Mouse (Mus musculus): ENCODE results near the gene Chst11. TPM values are rescaled to one million over a fixed set of nuclear protein-coding genes. Genes with fewer than 3 reads are reported as not detected.

The Chst11 gene
- polyA plus RNA-seq, 1 experiment from 2014 or later, result 0.98 TPM

DNA sequence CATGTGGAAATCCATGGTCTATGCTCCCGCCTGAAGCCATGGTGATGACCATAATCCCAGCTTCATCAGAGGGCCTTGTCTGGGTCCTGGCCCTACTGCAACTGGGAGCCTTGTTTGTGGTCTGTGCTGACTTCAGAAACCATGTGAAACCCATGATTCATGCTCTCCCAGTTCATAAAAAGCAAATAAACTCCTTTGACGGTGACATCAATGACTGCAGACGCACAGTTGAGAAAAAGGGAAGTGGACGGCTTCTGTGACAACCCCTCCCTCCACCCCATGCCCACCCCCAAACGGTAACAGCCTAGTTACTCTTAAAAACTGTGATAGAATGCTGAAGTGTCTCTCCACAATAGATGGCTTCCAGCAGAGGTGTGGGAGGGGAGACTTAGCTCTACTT is 230.3 kb downstream of the Chst11 start:
- H3K4me1 ChIP-seq (ENCODE audit: insufficient read depth, low read depth, low read length), result no peaks in the 10 kb centered on the region
- no peaks in the 10 kb centered on the region for H3K36me3 ChIP-seq (ENCODE audit: insufficient read depth, low read length)
- no peak for ATAC-seq
- WGBS, result 53% methylated on average over 5 of the region's 5 CpGs
- H3K27ac ChIP-seq (ENCODE audit: low read length), result no peak overlapping the region
- H3K4me3 ChIP-seq (ENCODE audit: low read depth, low read length), result no peak overlapping the region
- no peaks in the 10 kb centered on the region for H3K27me3 ChIP-seq (replicated peaks; ENCODE audit: insufficient read depth, low read length)
- TF ChIP-seq CTCF (IDR thresholded peaks at IDR 0.05) (no peak), EP300 (IDR thresholded peaks at IDR 0.05) (no peak)
- no peak overlapping the region for H3K4me2 ChIP-seq (replicated peaks; ENCODE audit: low read depth, low read length)
- no peak overlapping the region for H3K9ac ChIP-seq (replicated peaks; ENCODE audit: low read depth)
- H3K9me3 ChIP-seq (ENCODE audit: low read length), result no peaks in the 10 kb centered on the region
- no peak for DNase-seq (ENCODE audit: low spot score)

- peak; percentile 68 for DNase-seq (ENCODE audit: low spot score)
- peak; percentile 83 for ATAC-seq
Measured at GRCm38 (mm10) chr10:83217256-83217655, 232.0 kb downstream of the Chst11 start.

DNA sequence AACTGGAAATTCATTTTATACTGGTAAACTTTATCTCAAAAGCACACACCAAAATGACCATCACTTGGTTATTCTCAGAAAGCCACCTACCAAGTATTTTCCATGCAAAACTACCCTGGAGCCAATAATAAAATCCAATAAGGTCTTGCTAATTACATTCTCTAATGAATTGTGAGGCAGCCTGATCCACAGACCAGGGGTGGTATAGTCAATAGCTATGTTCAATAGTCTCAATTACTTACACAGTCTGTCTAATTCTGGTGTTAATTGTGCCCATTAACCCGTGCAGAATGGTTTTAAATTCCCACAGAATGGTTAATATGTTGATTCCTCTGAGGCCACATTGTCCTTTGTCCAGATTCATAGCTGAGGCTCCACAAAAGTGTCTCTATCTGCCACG is 233.5 kb downstream of the Chst11 start:
- Histone ChIP-seq H3K36me3 (ENCODE audit: insufficient read depth, low read length) (no peaks in the 10 kb centered on the region), H3K9me3 (ENCODE audit: low read length) (no peaks in the 10 kb centered on the region), H3K27me3 (replicated peaks; ENCODE audit: insufficient read depth, low read length) (no peaks in the 10 kb centered on the region), H3K4me3 (ENCODE audit: low read depth, low read length) (no peak overlapping the region), H3K4me1 (ENCODE audit: insufficient read depth, low read depth, low read length) (no peaks in the 10 kb centered on the region), H3K4me2 (replicated peaks; ENCODE audit: low read depth, low read length) (no peak overlapping the region), H3K27ac (ENCODE audit: low read length) (no peak overlapping the region), H3K9ac (replicated peaks; ENCODE audit: low read depth) (no peak overlapping the region)
- no peak for TF ChIP-seq CTCF (IDR thresholded peaks at IDR 0.05)
- TF ChIP-seq EP300 (IDR thresholded peaks at IDR 0.05), result no peak
- DNase-seq (ENCODE audit: low spot score) (no peak), ATAC-seq (no peak)
- WGBS, result 62% methylated on average over 2 of the region's 2 CpGs

More at GRCm38 (mm10) chr10:83217256-83217655, 232.0 kb downstream of the Chst11 start:
- H3K4me3 ChIP-seq (ENCODE audit: low read depth, low read length), result no peak overlapping the region
- no peak for TF ChIP-seq CTCF (IDR thresholded peaks at IDR 0.05)
- no peak for TF ChIP-seq EP300 (IDR thresholded peaks at IDR 0.05)
- H3K9me3 ChIP-seq (ENCODE audit: low read length), result no peaks in the 10 kb centered on the region
- 54% methylated on average over 5 of the region's 5 CpGs for WGBS
- H3K27ac ChIP-seq (ENCODE audit: low read length), result no peak overlapping the region
- no peaks in the 10 kb centered on the region for H3K4me1 ChIP-seq (ENCODE audit: insufficient read depth, low read depth, low read length)
- H3K27me3 ChIP-seq (replicated peaks; ENCODE audit: insufficient read depth, low read length), result no peaks in the 10 kb centered on the region
- H3K4me2 ChIP-seq (replicated peaks; ENCODE audit: low read depth, low read length), result no peak overlapping the region
- H3K9ac ChIP-seq (replicated peaks; ENCODE audit: low read depth), result no peak overlapping the region
- H3K36me3 ChIP-seq (ENCODE audit: insufficient read depth, low read length), result no peaks in the 10 kb centered on the region

DNA sequence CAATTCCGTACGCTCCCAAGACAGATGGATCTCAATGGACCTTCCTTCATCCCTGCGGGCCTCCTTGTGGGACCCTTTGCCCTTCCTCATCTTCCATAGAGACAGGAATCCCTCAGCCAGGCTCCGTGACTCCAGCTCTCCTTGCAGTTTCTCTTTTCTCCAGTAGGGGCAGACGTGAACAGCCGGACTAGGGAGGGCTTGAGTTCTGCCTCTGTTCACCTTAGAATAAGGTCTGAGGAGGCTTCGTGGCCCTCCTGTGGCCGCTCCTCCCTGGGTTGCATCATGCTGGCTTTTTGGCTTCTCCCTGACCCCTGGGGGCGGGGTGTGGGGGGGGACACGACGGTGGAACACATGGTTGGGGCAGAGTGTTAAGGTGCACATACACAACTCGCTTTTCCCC is 234.4 kb downstream of the Chst11 start:
- 27% methylated on average over 12 of the region's 12 CpGs for WGBS
- peak; percentile 86 for TF ChIP-seq CTCF (IDR thresholded peaks at IDR 0.05)
- TF ChIP-seq EP300 (IDR thresholded peaks at IDR 0.05), result no peak
- no peak overlapping the region for H3K4me3 ChIP-seq (ENCODE audit: low read depth, low read length)
- H3K4me1 ChIP-seq (ENCODE audit: insufficient read depth, low read depth, low read length), result no peaks in the 10 kb centered on the region
- no peaks in the 10 kb centered on the region for H3K36me3 ChIP-seq (ENCODE audit: insufficient read depth, low read length)
- no peaks in the 10 kb centered on the region for H3K9me3 ChIP-seq (ENCODE audit: low read length)
- H3K27me3 ChIP-seq (replicated peaks; ENCODE audit: insufficient read depth, low read length), result no peaks in the 10 kb centered on the region
- H3K27ac ChIP-seq (ENCODE audit: low read length), result no peak overlapping the region
- DNase-seq (ENCODE audit: low spot score) (peak; percentile 65), ATAC-seq (peak; percentile 41)
- no peak overlapping the region for H3K9ac ChIP-seq (replicated peaks; ENCODE audit: low read depth)
- no peak overlapping the region for H3K4me2 ChIP-seq (replicated peaks; ENCODE audit: low read depth, low read length)

- H3K36me3 ChIP-seq (ENCODE audit: insufficient read depth, low read length), result no peaks in the 10 kb centered on the region
- H3K9ac ChIP-seq (replicated peaks; ENCODE audit: low read depth), result no peak overlapping the region
- no peaks in the 10 kb centered on the region for H3K4me1 ChIP-seq (ENCODE audit: insufficient read depth, low read depth, low read length)
- no peaks in the 10 kb centered on the region for H3K9me3 ChIP-seq (ENCODE audit: low read length)
- H3K27ac ChIP-seq (ENCODE audit: low read length), result no peak overlapping the region
- no peaks in the 10 kb centered on the region for H3K27me3 ChIP-seq (replicated peaks; ENCODE audit: insufficient read depth, low read length)
- DNase-seq (ENCODE audit: low spot score) (no peak), ATAC-seq (no peak)
- TF ChIP-seq CTCF (IDR thresholded peaks at IDR 0.05) (no peak), EP300 (IDR thresholded peaks at IDR 0.05) (no peak)
- no peak overlapping the region for H3K4me2 ChIP-seq (replicated peaks; ENCODE audit: low read depth, low read length)
- H3K4me3 ChIP-seq (ENCODE audit: low read depth, low read length), result no peak overlapping the region
- WGBS, result 84% methylated on average over 10 of the region's 10 CpGs
Measured at GRCm38 (mm10) chr10:83220217-83220616, 234.9 kb downstream of the Chst11 start.

DNA sequence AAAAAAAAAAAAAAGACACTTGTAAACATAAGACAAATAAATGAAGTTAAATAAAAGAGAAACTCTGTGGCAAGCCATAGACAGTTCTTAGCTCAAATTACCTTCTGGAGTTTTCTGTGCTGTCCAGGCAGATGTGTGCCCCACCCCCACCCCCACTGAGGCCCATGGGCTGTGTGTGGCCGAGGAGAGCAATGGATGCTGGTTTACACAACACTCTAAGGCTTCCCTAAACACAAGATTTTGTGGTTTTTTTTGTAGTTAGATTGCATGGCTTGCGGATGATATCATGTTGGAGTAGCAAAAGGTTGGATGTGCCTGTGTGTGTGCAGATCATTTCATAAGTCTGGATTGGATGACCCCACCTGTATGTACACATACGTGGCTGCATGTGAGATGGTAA is 235.5 kb downstream of the Chst11 start:
- no peak for ATAC-seq

DNA sequence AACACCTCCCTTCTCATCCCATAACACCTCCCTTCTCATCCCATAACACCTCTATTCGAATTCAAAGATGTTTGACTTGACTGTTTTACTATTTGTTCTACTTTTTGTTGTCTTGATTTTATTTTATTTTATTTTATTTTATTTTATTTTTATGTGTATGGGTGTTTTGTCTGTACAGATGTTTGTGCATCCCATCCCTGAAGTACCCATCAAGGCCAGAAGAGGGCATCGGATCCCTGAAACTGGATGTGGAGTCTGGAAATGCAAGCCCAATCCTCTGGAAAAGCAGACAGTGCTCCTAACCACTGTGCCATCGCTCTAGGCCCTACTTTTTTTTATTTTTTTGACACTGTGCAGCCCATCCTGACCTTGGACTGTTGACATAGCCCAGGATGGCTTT is 239.7 kb downstream of the Chst11 start:
- ATAC-seq, result no peak
- H3K4me1 ChIP-seq (ENCODE audit: insufficient read depth, low read depth, low read length), result no peaks in the 10 kb centered on the region

More for the DNA sequence above, 235.5 kb downstream of the Chst11 start:
- no peak for DNase-seq (ENCODE audit: low spot score)
- Histone ChIP-seq H3K36me3 (ENCODE audit: insufficient read depth, low read length) (no peaks in the 10 kb centered on the region), H3K27ac (ENCODE audit: low read length) (no peak overlapping the region), H3K4me2 (replicated peaks; ENCODE audit: low read depth, low read length) (no peak overlapping the region), H3K4me1 (ENCODE audit: insufficient read depth, low read depth, low read length) (no peaks in the 10 kb centered on the region), H3K9me3 (ENCODE audit: low read length) (no peaks in the 10 kb centered on the region), H3K9ac (replicated peaks; ENCODE audit: low read depth) (no peak overlapping the region), H3K4me3 (ENCODE audit: low read depth, low read length) (no peak overlapping the region), H3K27me3 (replicated peaks; ENCODE audit: insufficient read depth, low read length) (no peaks in the 10 kb centered on the region)
- WGBS, result 64% methylated on average over 3 of the region's 3 CpGs
- TF ChIP-seq EP300 (IDR thresholded peaks at IDR 0.05) (no peak), CTCF (IDR thresholded peaks at IDR 0.05) (no peak)

More for the DNA sequence above, 239.7 kb downstream of the Chst11 start:
- Histone ChIP-seq H3K9me3 (ENCODE audit: low read length) (no peaks in the 10 kb centered on the region), H3K27me3 (replicated peaks; ENCODE audit: insufficient read depth, low read length) (no peaks in the 10 kb centered on the region), H3K4me2 (replicated peaks; ENCODE audit: low read depth, low read length) (no peak overlapping the region), H3K27ac (ENCODE audit: low read length) (no peak overlapping the region), H3K9ac (replicated peaks; ENCODE audit: low read depth) (no peak overlapping the region), H3K36me3 (ENCODE audit: insufficient read depth, low read length) (no peaks in the 10 kb centered on the region), H3K4me3 (ENCODE audit: low read depth, low read length) (no peak overlapping the region)
- DNase-seq (ENCODE audit: low spot score), result peak; percentile 50
- 45% methylated on average over 3 of the region's 3 CpGs for WGBS
- peak; percentile 78 for TF ChIP-seq CTCF (IDR thresholded peaks at IDR 0.05)
- TF ChIP-seq EP300 (IDR thresholded peaks at IDR 0.05), result no peak

All from lung, postnatal 0 days (tissue).